Mouse (Mus musculus) E14TG2a.4 (cell line): ENCODE measurements at regions not wholly inside any gene's neighbourhood (a gene's known extent, or its start where the extent isn't known, plus 50 kb on each side); places are given as distances from the start of the nearest gene placed in this dataset.

Experiments used
- H3K27me3 ChIP-seq: 2 replicates; pipeline ENCODE4 v1.6.1; 2014; ENCODE audit warnings: low read length, control low read depth; ENCODE audit not compliant: insufficient read depth
- H3K36me3 ChIP-seq: 2 replicates; pipeline ENCODE4 v1.6.1; 2014; ENCODE audit warnings: low read length, control low read depth; ENCODE audit not compliant: insufficient read depth
- H3K4me1 ChIP-seq: replicated peaks from 2 replicates; pipeline ENCODE4 v1.6.1; 2014; ENCODE audit warnings: low read depth, low read length, control low read depth
- H3K4me3 ChIP-seq: replicated peaks from 2 replicates; pipeline ENCODE4 v1.5.1; 2014; ENCODE audit warnings: mild to moderate bottlenecking, low read length
- H3K9me3 ChIP-seq: 2 replicates; pipeline ENCODE4 v1.6.1; 2014; ENCODE audit warnings: low read length, control low read depth
- CTCF ChIP-seq: conservative IDR thresholded peaks from 2 replicates; pipeline ENCODE4 v1.5.1; 2014; ENCODE audit warnings: low read length
- NANOG ChIP-seq: IDR thresholded peaks from 2 replicates; pipeline ENCODE4 v1.6.1; 2014; ENCODE audit warnings: borderline replicate concordance, low read length, mixed read lengths
- POU5F1 ChIP-seq: IDR thresholded peaks from 2 replicates; pipeline ENCODE4 v1.6.1; 2014; ENCODE audit warnings: low read length, borderline replicate concordance

DNA sequence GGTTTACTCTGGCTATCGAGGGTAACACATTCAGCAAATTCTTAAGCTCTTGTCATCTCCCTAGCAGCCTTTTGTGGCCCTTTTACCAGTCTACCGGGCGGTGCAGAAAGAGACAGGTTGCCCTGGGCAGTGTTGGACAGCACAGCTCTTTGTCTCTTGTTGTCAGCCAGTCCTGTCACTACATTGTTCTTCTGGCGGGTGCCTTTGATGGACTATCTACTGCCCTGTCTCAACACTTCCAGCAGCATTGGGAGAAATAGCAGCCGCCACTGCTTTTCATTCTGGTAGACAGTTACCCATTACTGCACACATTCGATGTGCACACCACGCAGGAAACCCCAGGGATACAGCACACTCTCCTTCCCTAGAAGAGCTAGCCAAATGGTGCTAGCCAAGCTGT lies 132.7 kb upstream of the Gm10181 start:
- no peaks in the 10 kb centered on the region for H3K36me3 ChIP-seq
- no peak overlapping the region for H3K4me3 ChIP-seq
- TF ChIP-seq POU5F1 (no peak), CTCF (no peak), NANOG (no peak)
- H3K4me1 ChIP-seq: peaks cover 5% of the 10 kb centered on the region; the same call in 1 of the 2 replicates
- H3K27me3 ChIP-seq: peaks cover 10% of the 10 kb centered on the region
- H3K9me3 ChIP-seq: no peaks in the 10 kb centered on the region

GRCm38 (mm10) chr9:24963290-24963689 lies 125.9 kb upstream of the Gm10181 start:
- TF ChIP-seq CTCF (no peak), POU5F1 (no peak), NANOG (no peak)

DNA sequence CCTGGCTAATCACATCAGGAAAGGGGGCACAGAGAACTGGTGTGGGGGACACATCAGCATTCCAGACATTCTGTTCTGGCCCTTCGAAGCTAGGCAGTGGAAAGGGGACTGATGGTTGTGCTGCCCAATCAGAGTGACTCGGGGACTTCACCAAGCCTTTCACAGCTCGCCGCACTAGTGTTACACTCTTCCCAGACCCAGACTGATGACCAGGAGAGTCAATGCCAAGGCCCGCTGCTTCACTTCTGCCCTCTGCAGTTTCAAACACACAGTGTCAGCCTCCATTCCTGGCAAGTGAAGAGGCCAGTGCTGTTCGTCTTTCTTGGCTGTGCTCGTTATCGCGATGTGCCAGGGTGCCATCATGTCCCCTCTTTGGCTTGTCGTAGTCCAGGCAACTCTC lies 121.7 kb upstream of the Gm10181 start:
- H3K9me3 ChIP-seq: no peaks in the 10 kb centered on the region
- no peaks in the 10 kb centered on the region for H3K36me3 ChIP-seq
- H3K4me1 ChIP-seq: no peaks in the 10 kb centered on the region
- H3K27me3 ChIP-seq: peaks cover 9% of the 10 kb centered on the region; the same call in 1 of the 2 replicates
- no peak overlapping the region for H3K4me3 ChIP-seq
- TF ChIP-seq NANOG: no peak
- no peak for TF ChIP-seq CTCF
- TF ChIP-seq POU5F1: no peak

More at GRCm38 (mm10) chr9:24963290-24963689, 125.9 kb upstream of the Gm10181 start:
- no peaks in the 10 kb centered on the region for H3K9me3 ChIP-seq
- H3K27me3 ChIP-seq: peaks cover 5% of the 10 kb centered on the region; the same call in 1 of the 2 replicates
- no peaks in the 10 kb centered on the region for H3K4me1 ChIP-seq
- H3K4me3 ChIP-seq: no peak overlapping the region
- H3K36me3 ChIP-seq: no peaks in the 10 kb centered on the region

DNA sequence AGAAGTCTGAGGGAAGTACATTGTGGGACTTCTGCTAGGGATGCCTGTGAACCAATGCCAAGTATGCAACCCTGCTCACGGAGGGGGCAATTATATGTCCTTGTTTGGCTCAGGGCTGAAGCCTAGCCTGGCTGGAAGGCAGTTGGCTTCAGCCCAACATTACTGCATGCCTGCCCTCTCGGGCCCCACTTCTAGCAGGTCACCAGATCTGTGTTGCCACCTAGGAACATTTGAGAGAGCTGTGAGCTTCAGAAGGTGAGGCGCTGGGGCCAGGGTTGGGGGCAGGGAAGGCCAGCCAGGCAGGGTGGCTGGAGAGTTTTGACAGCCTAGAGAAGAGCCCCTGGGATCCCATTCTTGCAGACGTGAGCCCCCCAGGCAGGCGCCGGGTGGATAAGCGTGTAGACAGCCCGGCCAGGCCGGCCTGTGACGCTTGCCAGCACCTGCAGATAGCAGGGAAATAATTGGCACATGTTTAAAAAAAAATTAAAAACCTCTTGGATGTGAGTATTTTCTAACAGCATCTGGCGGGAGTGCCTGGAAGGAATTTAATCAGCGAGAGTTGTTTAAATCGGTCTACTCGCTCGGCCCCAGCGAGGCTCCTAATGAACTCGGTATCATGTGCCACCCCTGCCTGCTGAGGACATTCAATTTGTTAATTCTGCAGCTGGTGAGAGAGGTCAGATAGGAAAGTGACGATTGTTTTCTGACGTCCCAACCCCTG lies 115.0 kb upstream of the Gm10181 start:
- Histone ChIP-seq H3K4me1 (no peaks in the 10 kb centered on the region), H3K36me3 (no peaks in the 10 kb centered on the region), H3K9me3 (no peaks in the 10 kb centered on the region), H3K4me3 (no peak overlapping the region), H3K27me3 (peaks cover 15% of the 10 kb centered on the region; the same call in 1 of the 2 replicates)
- TF ChIP-seq NANOG (no peak), CTCF (no peak), POU5F1 (no peak)

GRCm38 (mm10) chr9:24982796-24983195 lies 106.4 kb upstream of the Gm10181 start:
- Histone ChIP-seq H3K36me3 (no peaks in the 10 kb centered on the region), H3K9me3 (no peaks in the 10 kb centered on the region), H3K27me3 (no peaks in the 10 kb centered on the region), H3K4me1 (no peaks in the 10 kb centered on the region), H3K4me3 (no peak overlapping the region)
- TF ChIP-seq CTCF (no peak; the same call in 1 of the 2 replicates), POU5F1 (no peak)

GRCm38 (mm10) chr9:24994491-24994890 lies 94.7 kb upstream of the Gm10181 start:
- H3K4me3 ChIP-seq: no peak overlapping the region
- H3K9me3 ChIP-seq: no peaks in the 10 kb centered on the region
- no peaks in the 10 kb centered on the region for H3K27me3 ChIP-seq
- no peaks in the 10 kb centered on the region for H3K4me1 ChIP-seq
- H3K36me3 ChIP-seq: no peaks in the 10 kb centered on the region
- TF ChIP-seq NANOG (no peak), POU5F1 (no peak), CTCF (no peak)

- H3K36me3 ChIP-seq: no peaks in the 10 kb centered on the region
- no peaks in the 10 kb centered on the region for H3K4me1 ChIP-seq
- H3K27me3 ChIP-seq: no peaks in the 10 kb centered on the region; the same call in 1 of the 2 replicates
- no peaks in the 10 kb centered on the region for H3K9me3 ChIP-seq
- H3K4me3 ChIP-seq: no peak overlapping the region
- TF ChIP-seq CTCF (no peak), NANOG (no peak), POU5F1 (no peak)
Measured at GRCm38 (mm10) chr9:25021095-25021691, 68.0 kb upstream of the Gm10181 start.

GRCm38 (mm10) chr9:25022439-25022838 lies 66.8 kb upstream of the Gm10181 start:
- TF ChIP-seq NANOG: no peak
- TF ChIP-seq POU5F1: no peak
- TF ChIP-seq CTCF: no peak
- Histone ChIP-seq H3K4me1 (no peaks in the 10 kb centered on the region), H3K9me3 (no peaks in the 10 kb centered on the region)

GRCm38 (mm10) chr9:25024486-25024885 lies 64.7 kb upstream of the Gm10181 start:
- Histone ChIP-seq H3K27me3 (peaks cover 5% of the 10 kb centered on the region; the same call in 1 of the 2 replicates), H3K4me3 (no peak overlapping the region), H3K4me1 (no peaks in the 10 kb centered on the region), H3K9me3 (no peaks in the 10 kb centered on the region), H3K36me3 (no peaks in the 10 kb centered on the region)
- TF ChIP-seq CTCF: 0 out of 2 replicates have a peak, but pooled peaks have one; percentile 4
- TF ChIP-seq NANOG: no peak
- no peak for TF ChIP-seq POU5F1

More at GRCm38 (mm10) chr9:25022439-25022838, 66.8 kb upstream of the Gm10181 start:
- no peaks in the 10 kb centered on the region; the same call in 1 of the 2 replicates for H3K27me3 ChIP-seq
- H3K36me3 ChIP-seq: no peaks in the 10 kb centered on the region
- H3K4me3 ChIP-seq: no peak overlapping the region
